Mouse (Mus musculus) kidney, postnatal 0 days (tissue): ENCODE measurements around the gene Psmd5. TPM values are rescaled to one million over a fixed set of nuclear protein-coding genes. Genes with fewer than 3 reads are reported as not detected.

ENCODE experiments used
- ATAC-seq: fragments of 200-750 bp; cut with Nextera tagmentation; replicated peaks from 2 replicates; pipeline ENCODE4 v1.8.0; 2017; ENCODE audit warnings: low read depth, moderate number of reproducible peaks, moderate TSS enrichment, moderate library complexity; ENCODE audit not compliant: low FRiP score
- DNase-seq: peaks from one replicate; pipeline ENCODE4 v3.0.0-alpha.2; 2016; ENCODE audit warnings: low spot score
- H3K27ac ChIP-seq: fragments of 300-500 bp; sonication (generic); 2 replicates; pipeline ENCODE4 v1.5.1; 2014; ENCODE audit warnings: mild to moderate bottlenecking
- H3K27me3 ChIP-seq: fragments of 300-500 bp; sonication (generic); 2 replicates; pipeline ENCODE4 v1.6.1; 2014; ENCODE audit warnings: low read length, mixed read lengths; ENCODE audit not compliant: insufficient read depth
- H3K36me3 ChIP-seq: fragments of 300-500 bp; sonication (generic); 2 replicates; pipeline ENCODE4 v1.6.1; 2014; ENCODE audit warnings: low read length, mixed read lengths; ENCODE audit not compliant: insufficient read depth
- H3K4me1 ChIP-seq: fragments of 300-500 bp; sonication (generic); replicated peaks from 2 replicates; pipeline ENCODE4 v1.6.1; 2014; ENCODE audit warnings: antibody characterized with exemption, low read length, mixed read lengths; ENCODE audit not compliant: insufficient read depth
- H3K4me2 ChIP-seq: fragments of 300-500 bp; sonication (generic); 2 replicates; pipeline ENCODE4 v1.6.1; 2014; ENCODE audit warnings: mild to moderate bottlenecking, low read length, moderate library complexity, mixed read lengths
- H3K4me3 ChIP-seq: fragments of 300-500 bp; sonication (generic); replicated peaks from 2 replicates; pipeline ENCODE4 v1.5.1; 2014; ENCODE audit warnings: low read depth, low read length
- H3K9ac ChIP-seq: fragments of 300-500 bp; sonication (generic); 2 replicates; pipeline ENCODE4 v1.6.1; 2014; ENCODE audit warnings: low read depth, low read length
- H3K9me3 ChIP-seq: fragments of 300-500 bp; sonication (generic); replicated peaks from 2 replicates; pipeline ENCODE4 v1.6.1; 2016; ENCODE audit warnings: low read length, inconsistent platforms, mixed read lengths
- CTCF ChIP-seq: IDR thresholded peaks from 2 replicates; pipeline ENCODE4 v1.5.1; 2016; ENCODE audit warnings: antibody characterized with exemption, low read depth, mild to moderate bottlenecking, moderate library complexity
- WGBS: fragments of 180-500 bp; shearing (Covaris S2); extraction: QIAGEN DNeasy Blood & Tissue Kit; methylation state at CpG from one replicate; pipeline ENCODE4 v1.1.7; 2014; 5-methylcytosine and 5-hydroxymethylcytosine counted together
- polyA plus RNA-seq: library from polyadenylated mRNA; unstranded; fragments of >200 nt; fragmentation: Nextera tagmentation; extraction: Ambion mirVana; gene quantifications from 2 replicates; pipeline ENCODE4 v1.2.1, GENCODE M21; 2015

Psmd5 gene
- polyA plus RNA-seq, 1 experiment from 2014 or later: 92.0 TPM

- Histone ChIP-seq H3K27me3 (no peaks in the 10 kb centered on the region), H3K9ac (no peak overlapping the region), H3K4me1 (no peaks in the 10 kb centered on the region), H3K27ac (no peak overlapping the region), H3K4me3 (no peak overlapping the region), H3K9me3 (no peaks in the 10 kb centered on the region), H3K4me2 (no peak overlapping the region), H3K36me3 (no peaks in the 10 kb centered on the region)
- ATAC-seq (no peak), DNase-seq (no peak)
- no peak for TF ChIP-seq CTCF
- WGBS: 76% methylated on average over 11 of the region's 11 CpGs
Measured at GRCm38 (mm10) chr2:34899682-34900081, 24.9 kb upstream of the Psmd5 start.

- no peak overlapping the region for H3K4me2 ChIP-seq
- H3K4me3 ChIP-seq: no peak overlapping the region
- no peaks in the 10 kb centered on the region for H3K4me1 ChIP-seq
Measured at GRCm38 (mm10) chr2:34897820-34898219, 23.1 kb upstream of the Psmd5 start.

GRCm38 (mm10) chr2:34896821-34897460 lies 22.2 kb upstream of the Psmd5 start:
- Histone ChIP-seq H3K4me1 (no peaks in the 10 kb centered on the region), H3K9ac (no peak overlapping the region), H3K4me3 (no peak overlapping the region), H3K27me3 (no peaks in the 10 kb centered on the region), H3K9me3 (no peaks in the 10 kb centered on the region), H3K36me3 (no peaks in the 10 kb centered on the region), H3K4me2 (no peak overlapping the region), H3K27ac (no peak overlapping the region)
- DNase-seq (no peak), ATAC-seq (no peak)
- no peak for TF ChIP-seq CTCF
- 66% methylated on average over 17 of the region's 17 CpGs for WGBS

More at GRCm38 (mm10) chr2:34897820-34898219, 23.1 kb upstream of the Psmd5 start:
- ATAC-seq (peak; percentile 71), DNase-seq (peak; percentile 80)
- no peak overlapping the region for H3K27ac ChIP-seq
- no peaks in the 10 kb centered on the region for H3K27me3 ChIP-seq
- WGBS: 18% methylated on average over 10 of the region's 10 CpGs
- H3K36me3 ChIP-seq: no peaks in the 10 kb centered on the region
- H3K9me3 ChIP-seq: no peaks in the 10 kb centered on the region
- TF ChIP-seq CTCF: peak; percentile 83
- no peak overlapping the region for H3K9ac ChIP-seq

GRCm38 (mm10) chr2:34895503-34896113 lies 20.8 kb upstream of the Psmd5 start:
- DNase-seq (no peak), ATAC-seq (no peak)
- H3K4me3 ChIP-seq: no peak overlapping the region
- no peaks in the 10 kb centered on the region for H3K9me3 ChIP-seq
- H3K9ac ChIP-seq: no peak overlapping the region
- H3K36me3 ChIP-seq: no peaks in the 10 kb centered on the region
- H3K27ac ChIP-seq: no peak overlapping the region
- WGBS: 78% methylated on average over 19 of the region's 19 CpGs
- no peak overlapping the region for H3K4me2 ChIP-seq
- no peaks in the 10 kb centered on the region for H3K27me3 ChIP-seq
- H3K4me1 ChIP-seq: no peaks in the 10 kb centered on the region
- TF ChIP-seq CTCF: no peak

GRCm38 (mm10) chr2:34893950-34894349 lies 19.2 kb upstream of the Psmd5 start:
- Histone ChIP-seq H3K36me3 (no peaks in the 10 kb centered on the region), H3K27me3 (no peaks in the 10 kb centered on the region), H3K9me3 (no peaks in the 10 kb centered on the region), H3K4me3 (no peak overlapping the region), H3K4me1 (no peaks in the 10 kb centered on the region), H3K27ac (no peak overlapping the region), H3K4me2 (no peak overlapping the region), H3K9ac (no peak overlapping the region)
- no peak for TF ChIP-seq CTCF
- WGBS: 66% methylated on average over 5 of the region's 5 CpGs
- DNase-seq: no peak
- ATAC-seq: no peak

GRCm38 (mm10) chr2:34884186-34884585 lies 9.4 kb upstream of the Psmd5 start:
- Histone ChIP-seq H3K27ac (no peak overlapping the region), H3K4me1 (no peaks in the 10 kb centered on the region), H3K27me3 (no peaks in the 10 kb centered on the region), H3K4me3 (no peak overlapping the region), H3K4me2 (no peak overlapping the region), H3K9ac (no peak overlapping the region), H3K9me3 (no peaks in the 10 kb centered on the region), H3K36me3 (no peaks in the 10 kb centered on the region)
- DNase-seq: no peak
- no peak for TF ChIP-seq CTCF
- whole genome bisulfite sequencing: 74% methylated on average over 2 of the region's 2 CpGs
- ATAC-seq: no peak
